Mouse (Mus musculus) lung, adult 2 months (tissue): ENCODE results near the gene Olfr1034.
"Not testable (repeated sequence)": the region's sequence is repeated elsewhere in the genome, so short reads cannot be mapped to it uniquely, and the experiment has no call there.

Source experiments
- CTCF ChIP-seq: fragments of 200-500 bp; IDR thresholded peaks from 2 replicates; pipeline ENCODE4 v1.5.1; 2011; ENCODE audit warnings: mild to moderate bottlenecking, low read length, control low read depth; ENCODE audit not compliant: insufficient read depth
- POLR2A ChIP-seq: fragments of 200-500 bp; IDR thresholded peaks from 2 replicates; pipeline ENCODE4 v1.6.1; 2011; ENCODE audit warnings: low read depth, mild to moderate bottlenecking, control low read depth, low read length, borderline replicate concordance; ENCODE audit errors: extremely low read depth

DNA sequence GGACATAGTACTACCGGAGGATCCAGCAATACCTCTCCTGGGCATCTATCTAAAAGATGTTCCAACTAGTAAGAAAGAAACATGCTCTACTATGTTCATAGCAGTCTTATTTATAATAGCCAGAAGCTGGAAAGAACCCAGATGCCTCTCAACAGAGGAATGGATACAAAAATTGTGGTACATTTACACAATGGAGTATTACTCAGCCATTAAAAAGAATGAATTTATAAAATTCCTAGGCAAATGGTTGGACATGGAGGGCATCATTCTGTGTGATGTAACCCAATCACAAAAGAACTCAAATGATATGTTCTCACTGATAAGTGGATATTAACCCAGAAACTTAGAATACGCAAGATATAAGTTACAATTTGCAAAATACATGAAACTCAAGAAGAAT lies 18.1 kb downstream of the Olfr1034 start:
- TF ChIP-seq CTCF, POLR2A: not testable (repeated sequence)
